Mouse (Mus musculus) MEL (cell line): ENCODE measurements around the gene Cisd3. TPM values are rescaled to one million over a fixed set of nuclear protein-coding genes. Genes with fewer than 3 reads are reported as not detected.

Source experiments
- DNase-seq: peaks from one replicate; pipeline ENCODE4 v3.0.0; 2011; ENCODE audit warnings: low read depth, low spot score
- H3K27ac ChIP-seq: 2 replicates; pipeline ENCODE4 v1.5.1; 2012; ENCODE audit warnings: low read depth, mild to moderate bottlenecking, control low read depth, low read length, moderate library complexity; ENCODE audit not compliant: control insufficient read depth
- H3K27me3 ChIP-seq, 2 experiments: fragments of 150-350 bp in 1 of 2; sonication (generic) in 1 of 2; 2 replicates each; pipeline ENCODE4 v1.6.1; 2012; ENCODE audit warnings: low read length in 2 of 2, mild to moderate bottlenecking in 2 of 2, improper control_type of control experiment in 1 of 2, moderate library complexity in 1 of 2; ENCODE audit not compliant: insufficient read depth in 2 of 2, control insufficient read depth in 1 of 2
- H3K36me3 ChIP-seq, 2 experiments: 2 replicates each; pipeline ENCODE4 v1.6.1; 2012 to 2014; ENCODE audit warnings: low read length in 2 of 2, improper control_type of control experiment in 1 of 2, inconsistent platforms in 1 of 2, mild to moderate bottlenecking in 1 of 2; ENCODE audit not compliant: insufficient read depth in 2 of 2, control insufficient read depth in 1 of 2
- H3K4me1 ChIP-seq, 2 experiments: fragments of 150-350 bp in 1 of 2; sonication (generic) in 1 of 2; 2 replicates each; pipeline ENCODE4 v1.6.1; 2012; ENCODE audit warnings: low read length in 2 of 2, improper control_type of control experiment in 1 of 2, mild to moderate bottlenecking in 1 of 2; ENCODE audit not compliant: insufficient read depth in 2 of 2, control insufficient read depth in 1 of 2
- H3K4me3 ChIP-seq, 2 experiments: fragments of 150-350 bp in 1 of 2; sonication (generic) in 1 of 2; 2 replicates each; pipeline ENCODE4 v1.5.1; 2012; ENCODE audit warnings: low read depth in 2 of 2, low read length in 2 of 2, mild to moderate bottlenecking in 2 of 2, moderate library complexity in 2 of 2, control low read depth in 1 of 2, improper control_type of control experiment in 1 of 2; ENCODE audit not compliant: control insufficient read depth in 1 of 2, insufficient read depth in 1 of 2
- H3K79me2 ChIP-seq: 2 replicates; pipeline ENCODE4 v1.6.1; 2012; ENCODE audit warnings: mild to moderate bottlenecking, low read length, moderate library complexity; ENCODE audit not compliant: control insufficient read depth, poor library complexity, insufficient read depth
- H3K9ac ChIP-seq: 2 replicates; pipeline ENCODE4 v1.6.1; 2012; ENCODE audit warnings: low read depth, mild to moderate bottlenecking, control low read depth, low read length, moderate library complexity; ENCODE audit not compliant: control insufficient read depth, poor library complexity, severe bottlenecking
- H3K9me3 ChIP-seq: fragments of 150-350 bp; sonication (generic); replicated peaks from 2 replicates; pipeline ENCODE4 v1.6.1; 2012; ENCODE audit warnings: mild to moderate bottlenecking, low read length, improper control_type of control experiment, moderate library complexity; ENCODE audit not compliant: insufficient read depth
- BHLHE40 ChIP-seq: IDR thresholded peaks from 2 replicates; pipeline ENCODE4 v1.6.1; 2012; ENCODE audit warnings: low read depth, mild to moderate bottlenecking, inconsistent platforms, low read length, improper control_type of control experiment, borderline replicate concordance
- E2F4 ChIP-seq: IDR thresholded peaks from 2 replicates; pipeline ENCODE4 v1.6.1; 2011; ENCODE audit warnings: low read depth, low read length, improper control_type of control experiment, borderline replicate concordance
- ELF1 ChIP-seq: IDR thresholded peaks from 2 replicates; pipeline ENCODE4 v1.6.1; 2014; ENCODE audit warnings: low read depth, mild to moderate bottlenecking, inconsistent platforms, low read length, improper control_type of control experiment, moderate library complexity
- GATA1 ChIP-seq: IDR thresholded peaks from 2 replicates; pipeline ENCODE4 v1.6.1; 2011; ENCODE audit warnings: low read depth, low read length, improper control_type of control experiment
- MAX ChIP-seq: IDR thresholded peaks from 2 replicates; pipeline ENCODE4 v1.6.1; 2011; ENCODE audit warnings: low read length, improper control_type of control experiment
- MEF2A ChIP-seq: IDR thresholded peaks from 2 replicates; pipeline ENCODE4 v1.6.1; 2014; ENCODE audit warnings: low read depth, mild to moderate bottlenecking, inconsistent platforms, low read length, improper control_type of control experiment; ENCODE audit not compliant: poor library complexity, insufficient replicate concordance, severe bottlenecking; ENCODE audit errors: extremely low read depth
- MXI1 ChIP-seq: IDR thresholded peaks from 2 replicates; pipeline ENCODE4 v1.6.1; 2011; ENCODE audit warnings: mild to moderate bottlenecking, low read depth, low read length, improper control_type of control experiment
- MYC ChIP-seq: IDR thresholded peaks from 2 replicates; pipeline ENCODE4 v1.6.1; 2011; ENCODE audit warnings: low read depth, mild to moderate bottlenecking, low read length, improper control_type of control experiment, moderate library complexity
- NELFE ChIP-seq: IDR thresholded peaks from 2 replicates; pipeline ENCODE4 v1.6.1; 2011; ENCODE audit warnings: low read depth, low read length, improper control_type of control experiment
- NRF1 ChIP-seq: IDR thresholded peaks from 2 replicates; pipeline ENCODE4 v1.6.1; 2014; ENCODE audit warnings: low read depth, mild to moderate bottlenecking, inconsistent platforms, low read length, improper control_type of control experiment, moderate library complexity; ENCODE audit not compliant: poor library complexity, insufficient read depth, severe bottlenecking
- POLR2A ChIP-seq, 2 experiments: IDR thresholded peaks; 2 replicates each; pipeline ENCODE4 v1.6.1; 2011 to 2012; ENCODE audit warnings: low read length in 2 of 2, mild to moderate bottlenecking in 2 of 2, control low read depth in 1 of 2, improper control_type of control experiment in 1 of 2, low read depth in 1 of 2, moderate library complexity in 1 of 2; ENCODE audit not compliant: control insufficient read depth in 1 of 2, insufficient read depth in 1 of 2, poor library complexity in 1 of 2
- RCOR1 ChIP-seq: IDR thresholded peaks from 2 replicates; pipeline ENCODE4 v1.6.1; 2012; ENCODE audit warnings: low read depth, mild to moderate bottlenecking, inconsistent platforms, low read length, improper control_type of control experiment
- UBTF ChIP-seq: IDR thresholded peaks from 2 replicates; pipeline ENCODE4 v1.6.1; 2012; ENCODE audit warnings: low read depth, mild to moderate bottlenecking, inconsistent platforms, low read length, improper control_type of control experiment, moderate library complexity, borderline replicate concordance; ENCODE audit not compliant: insufficient read depth
- USF1 ChIP-seq: IDR thresholded peaks from 2 replicates; pipeline ENCODE4 v1.6.1; 2014; ENCODE audit warnings: low read depth, mild to moderate bottlenecking, inconsistent platforms, low read length, improper control_type of control experiment, moderate library complexity
- USF2 ChIP-seq, 2 experiments: IDR thresholded peaks; 2 replicates each; pipeline ENCODE4 v1.6.1; 2011 to 2012; ENCODE audit warnings: improper control_type of control experiment in 2 of 2, low read length in 2 of 2, borderline replicate concordance in 1 of 2, inconsistent platforms in 1 of 2, low read depth in 1 of 2, mild to moderate bottlenecking in 1 of 2; ENCODE audit not compliant: insufficient read depth in 1 of 2
- ZKSCAN1 ChIP-seq: IDR thresholded peaks from 2 replicates; pipeline ENCODE4 v1.6.1; 2012; ENCODE audit warnings: low read depth, mild to moderate bottlenecking, inconsistent platforms, low read length, improper control_type of control experiment, moderate library complexity
- ZNF384 ChIP-seq: IDR thresholded peaks from 2 replicates; pipeline ENCODE4 v1.6.1; 2012; ENCODE audit warnings: low read depth, mild to moderate bottlenecking, inconsistent platforms, low read length, improper control_type of control experiment
- polyA plus RNA-seq, 2 experiments: library from polyadenylated mRNA; stranded (reverse) in 1 of 2; unstranded in 1 of 2; fragments of >175 nt in 1 of 2; fragments of >200 nt in 1 of 2; gene quantifications; 2 replicates each; pipeline versions ENCODE4 v1.2.1 to v1.2.4; 2012; ENCODE audit warnings: low replicate concordance in 2 of 2, low read depth in 1 of 2; ENCODE audit not compliant: insufficient read length in 2 of 2, insufficient read depth in 1 of 2, missing spikeins in 1 of 2
- total RNA-seq: library from RNA; depleted of rRNA; stranded (reverse); fragments of 300-350 nt; gene quantifications from 2 replicates; pipeline ENCODE4 v1.2.3, GENCODE M21; 2012

The Cisd3 gene
- total and polyA plus RNA-seq, 3 experiments: 1.7 to 6.1 TPM; not detected in 1

DNA sequence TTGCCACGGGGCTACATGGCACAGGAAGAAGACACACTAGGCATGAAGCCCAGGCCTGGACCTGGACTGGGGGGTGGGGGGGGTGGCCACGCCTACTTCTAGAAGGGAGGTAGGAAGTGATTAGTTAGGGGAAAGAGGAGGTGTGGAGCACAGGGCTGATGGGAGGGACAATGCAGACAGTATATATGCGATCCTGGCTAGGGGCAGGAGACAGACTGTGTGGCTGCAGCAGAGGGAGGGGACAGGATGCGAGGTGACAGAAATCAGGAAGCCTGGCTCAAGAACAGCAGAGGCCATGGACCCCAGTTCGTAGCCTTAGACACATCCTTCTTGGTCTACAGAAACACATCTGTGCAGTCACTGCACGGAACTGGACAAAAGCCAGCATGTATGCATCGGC is 38.1 kb downstream of the Cisd3 start:
- H3K27ac ChIP-seq: no peak overlapping the region
- H3K4me3 ChIP-seq: no peak overlapping the region
- no peak overlapping the region for H3K9ac ChIP-seq
- no peak for DNase-seq
- H3K27me3 ChIP-seq: no peaks in the 10 kb centered on the region
- H3K9me3 ChIP-seq: no peaks in the 10 kb centered on the region
- no peaks in the 10 kb centered on the region for H3K79me2 ChIP-seq
- TF ChIP-seq MEF2A (no peak), GATA1 (no peak), RCOR1 (no peak), E2F4 (no peak), MAX (no peak), MYC (no peak), POLR2A (IDR thresholded peaks at IDR 0.05; ENCODE audit: control insufficient read depth in 1 of 2, insufficient read depth in 1 of 2, low read depth in 1 of 2, low read length in 2 of 2, poor library complexity in 1 of 2) (no peak), BHLHE40 (no peak), USF1 (no peak), NELFE (no peak), MXI1 (no peak), NRF1 (no peak)
- TF ChIP-seq, all 39 proteins: peak for 0
- no peaks in the 10 kb centered on the region; a peak in 1 of 4 replicates for H3K4me1 ChIP-seq
- H3K36me3 ChIP-seq: peaks cover 0 to 17% of the 10 kb centered on the region in 2 experiments; a peak in 2 of 4 replicates

DNA sequence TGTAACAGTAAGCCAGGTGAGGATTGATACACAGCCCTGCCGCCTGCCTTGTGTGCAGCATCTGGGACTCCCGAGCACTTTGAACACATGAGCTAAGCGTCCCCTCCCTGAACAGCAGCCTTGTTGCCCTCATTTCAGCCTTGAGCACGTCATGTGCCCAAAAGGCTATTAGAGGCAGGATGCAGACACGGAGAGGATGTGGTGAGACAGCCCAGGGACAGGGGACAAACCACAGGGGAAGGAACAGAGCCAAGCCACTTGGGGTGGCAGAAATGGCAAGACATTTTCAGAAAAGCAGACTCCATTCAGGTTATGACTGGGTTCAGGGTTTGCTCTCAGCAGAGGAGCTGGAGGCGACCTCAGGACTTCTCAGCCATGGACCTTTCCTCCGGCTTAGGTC is 42.7 kb downstream of the Cisd3 start:
- TF ChIP-seq ZKSCAN1: no peak
- no peak for TF ChIP-seq UBTF
- TF ChIP-seq MYC: no peak
- Histone ChIP-seq H3K36me3 (peaks cover 0 to 17% of the 10 kb centered on the region in 2 experiments; a peak in 2 of 4 replicates), H3K9me3 (no peaks in the 10 kb centered on the region), H3K4me1 (no peaks in the 10 kb centered on the region), H3K79me2 (no peaks in the 10 kb centered on the region), H3K4me3 (no peak overlapping the region), H3K9ac (no peak overlapping the region), H3K27ac (no peak overlapping the region), H3K27me3 (no peaks in the 10 kb centered on the region)
- no peak for DNase-seq

DNA sequence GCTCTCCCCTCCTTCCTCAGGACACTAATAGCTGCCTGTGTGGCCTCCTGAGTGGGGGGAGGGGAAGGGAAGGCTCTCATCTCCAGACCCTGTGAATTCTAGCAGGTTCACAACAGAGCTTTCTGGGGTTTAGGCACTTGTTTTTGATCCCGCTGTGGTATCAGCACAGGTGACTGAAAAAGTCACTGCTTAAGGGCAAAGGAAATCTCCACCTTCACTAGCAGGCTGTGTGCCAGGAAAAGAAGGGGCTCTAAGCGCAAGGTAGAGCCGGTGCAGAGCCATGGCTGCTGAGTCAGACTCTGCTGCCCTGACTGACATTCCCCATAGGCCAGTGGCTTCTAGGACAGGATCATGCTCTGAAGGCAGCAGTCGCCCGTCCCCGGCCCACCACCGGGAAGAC is 43.1 kb downstream of the Cisd3 start:
- Histone ChIP-seq H3K27ac (no peak overlapping the region), H3K4me3 (no peak overlapping the region), H3K9ac (no peak overlapping the region), H3K9me3 (no peaks in the 10 kb centered on the region), H3K36me3 (peaks cover 0 to 14% of the 10 kb centered on the region in 2 experiments; a peak in 2 of 4 replicates), H3K27me3 (no peaks in the 10 kb centered on the region), H3K4me1 (no peaks in the 10 kb centered on the region), H3K79me2 (peaks cover 1% of the 10 kb centered on the region; the same call in 1 of the 2 replicates)
- TF ChIP-seq ELF1 (no peak), ZNF384 (no peak), USF2 (IDR thresholded peaks at IDR 0.05; ENCODE audit: borderline replicate concordance in 1 of 2, insufficient read depth in 1 of 2, low read depth in 1 of 2, low read length in 2 of 2) (no peak), USF1 (no peak)
- DNase-seq: no peak
